Mouse (Mus musculus): Measurements from ENCODE around the gene Nkain4. TPM values are rescaled to one million over a fixed set of nuclear protein-coding genes. Genes with fewer than 3 reads are reported as not detected.

Gene Nkain4
- total RNA-seq, 2 experiments from 2014 or later: 0.78 TPM; not detected in 1

DNA sequence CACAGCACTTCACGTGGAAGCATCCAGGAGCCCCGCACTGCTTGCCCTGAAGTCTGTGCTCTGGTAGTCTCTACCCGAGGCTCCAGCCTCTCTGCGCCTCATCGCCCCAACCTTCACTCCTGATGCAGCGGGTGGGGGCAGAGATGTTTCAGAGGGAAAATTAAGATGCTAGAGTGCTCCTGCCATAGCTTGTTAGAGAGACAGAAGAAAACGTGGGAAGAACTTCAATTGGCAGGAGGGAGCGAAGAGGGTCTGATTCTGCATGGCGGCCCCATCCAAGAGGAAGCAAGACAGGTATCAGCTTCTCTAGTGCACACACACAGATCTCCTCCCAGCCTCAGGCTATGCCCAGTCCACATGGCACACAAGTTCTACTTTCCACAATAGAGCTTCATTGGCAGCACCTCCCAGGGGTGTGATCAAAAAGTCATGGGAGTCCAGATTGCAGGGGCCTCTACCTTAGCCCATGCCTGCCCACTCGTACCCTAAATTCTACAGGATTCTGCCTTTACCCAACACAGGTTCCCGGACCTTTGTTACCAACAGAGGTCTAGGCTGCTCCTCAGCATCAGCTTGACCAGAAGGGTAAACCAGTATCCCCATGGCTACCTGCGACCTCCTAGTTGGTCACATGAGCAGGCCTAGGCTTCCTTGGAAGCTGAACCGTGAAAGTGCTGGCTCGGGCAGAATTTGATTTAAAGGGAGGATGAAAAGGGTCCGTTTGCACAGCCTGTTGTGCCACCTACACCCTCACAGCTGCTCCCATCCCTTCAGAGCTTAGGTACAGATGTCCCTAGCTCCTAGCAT is 57.5 kb downstream of the Nkain4 start:
- Histone ChIP-seq H3K4me3 (no peak overlapping the region), H3K27ac (no peak overlapping the region)
- intact Hi-C loops (cut with DNase I): loop anchor here (10.0 kb wide), 1 partner anchor 112 kb away; no protein-coding TSS in a partner anchor
- TF ChIP-seq CTCF (IDR thresholded peaks at IDR 0.05): no peak
- no peak for DNase-seq

DNA sequence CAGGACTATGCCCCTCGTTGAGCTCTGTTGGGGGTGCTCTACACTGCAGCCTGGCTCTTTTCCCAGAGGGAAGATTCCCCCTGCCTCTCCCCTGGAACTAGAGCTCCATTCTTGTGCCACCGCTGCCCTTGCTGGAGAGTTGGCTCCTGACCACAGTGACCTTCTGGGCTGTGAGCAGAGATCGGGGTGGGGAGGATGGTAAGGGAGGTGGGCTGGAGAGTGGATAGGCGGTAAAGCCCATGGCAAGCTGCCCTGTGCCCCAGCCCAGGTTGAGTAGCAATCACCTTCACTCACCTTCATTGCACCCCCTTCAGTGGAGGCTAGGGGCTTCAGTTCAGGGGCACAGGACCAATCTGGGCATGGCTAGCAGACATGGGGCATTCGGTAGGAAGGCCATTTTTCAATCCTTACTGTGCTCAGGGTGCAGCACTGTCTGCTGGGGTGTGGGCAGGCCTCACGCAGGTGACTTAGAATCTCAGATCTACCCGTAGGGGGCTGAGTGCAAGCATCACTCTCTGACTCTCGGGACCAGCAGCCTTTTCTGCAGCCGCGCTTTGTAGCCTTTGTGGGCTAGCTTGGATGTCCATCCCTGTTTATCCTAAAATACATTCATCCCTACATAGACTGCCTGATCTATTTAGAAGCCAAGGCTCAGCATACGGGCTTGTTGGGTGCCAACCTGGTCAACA is 58.5 kb downstream of the Nkain4 start:
- no peak overlapping the region for H3K27ac ChIP-seq
- no peak for TF ChIP-seq CTCF (IDR thresholded peaks at IDR 0.05)
- no peak overlapping the region for H3K4me3 ChIP-seq
- no peak for DNase-seq
- intact Hi-C loops (cut with DNase I): loop anchor here (10.0 kb wide), 1 partner anchor 111 kb away; no protein-coding TSS in a partner anchor

DNA sequence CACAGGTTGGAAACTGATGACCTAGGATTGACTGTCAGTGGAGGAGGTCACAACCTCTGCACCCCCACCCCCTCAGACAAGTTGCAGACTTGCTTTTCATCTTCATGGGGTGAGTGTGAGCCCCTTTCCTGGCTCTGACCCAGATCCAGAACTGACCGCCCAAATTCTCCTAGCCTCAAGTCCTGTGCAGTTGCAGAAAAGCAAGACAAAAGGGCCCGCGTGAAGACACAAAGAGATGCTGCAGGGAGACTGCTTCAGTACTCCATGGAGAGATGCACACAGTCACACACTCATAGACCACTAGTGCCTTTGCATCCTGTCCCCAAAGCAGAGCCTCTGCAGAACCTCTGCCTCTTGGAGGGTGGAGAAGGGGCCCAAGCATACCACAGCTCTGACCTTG is 59.2 kb downstream of the Nkain4 start:
- no peak overlapping the region for H3K4me3 ChIP-seq
- H3K27ac ChIP-seq: no peak overlapping the region
- intact Hi-C loops (cut with DNase I): loop anchor here (10.0 kb wide), 1 partner anchor 111 kb away; no protein-coding TSS in a partner anchor
- no peak for TF ChIP-seq CTCF (IDR thresholded peaks at IDR 0.05)
- DNase-seq: no peak

DNA sequence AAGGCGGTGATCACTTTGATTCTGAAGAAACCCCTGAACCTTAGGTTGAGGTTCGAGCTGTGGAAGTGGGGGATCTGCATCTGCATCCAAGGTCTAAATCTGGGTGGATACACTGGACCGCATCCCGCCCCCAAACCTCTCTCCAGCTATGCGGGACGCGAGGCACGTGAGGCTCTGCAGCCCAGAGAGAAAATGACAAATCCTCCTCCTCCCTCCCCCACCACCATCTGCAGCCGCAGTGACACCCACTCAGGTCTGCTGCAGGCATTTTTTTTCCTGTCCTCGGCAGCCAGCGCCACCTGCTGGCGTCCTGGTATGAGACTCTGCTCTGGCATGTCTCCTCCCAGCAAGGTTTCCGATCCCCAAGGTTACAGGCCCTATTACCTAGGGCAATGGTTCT is 59.8 kb downstream of the Nkain4 start:
- TF ChIP-seq CTCF (IDR thresholded peaks at IDR 0.05): peak; percentile 73
- intact Hi-C loops (cut with DNase I): loop anchor here (10.0 kb wide), 1 partner anchor 110 kb away; no protein-coding TSS in a partner anchor
- Histone ChIP-seq H3K4me3 (peak overlapping the region; percentile 72), H3K27ac (no peak overlapping the region)
- DNase-seq: peak; percentile 63

DNA sequence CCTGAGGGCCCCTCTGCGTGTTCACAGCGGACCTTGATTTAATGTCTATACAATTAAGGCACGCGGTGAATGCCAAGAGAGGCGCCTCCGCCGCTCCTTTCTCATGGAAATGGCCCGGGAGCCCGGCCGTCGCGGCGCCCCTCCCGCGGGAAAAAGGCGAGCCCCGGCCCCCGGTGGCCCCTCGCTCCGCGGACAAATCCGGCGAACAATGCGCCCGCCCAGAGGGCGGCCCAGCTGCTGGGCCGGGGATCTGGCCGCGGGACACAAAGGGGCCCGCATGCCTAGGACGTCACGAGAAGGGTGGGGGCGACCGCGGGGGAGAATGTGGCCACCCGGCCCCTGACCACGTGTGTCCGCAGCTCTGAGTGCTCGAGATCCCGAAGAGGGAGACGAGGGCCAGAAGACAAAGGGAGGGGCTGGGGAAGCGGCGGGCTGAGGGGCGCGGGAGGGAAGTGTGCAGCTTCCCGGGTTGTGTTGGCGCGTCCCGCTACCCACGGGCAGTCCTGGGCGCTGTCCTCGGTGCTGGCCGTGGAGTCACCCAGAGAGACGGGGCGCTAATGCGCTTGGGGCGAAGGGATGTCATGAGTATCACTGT is 60.4 kb downstream of the Nkain4 start:
- intact Hi-C loops (cut with DNase I): loop anchor here (10.0 kb wide), 1 partner anchor 109 kb away; no protein-coding TSS in a partner anchor
- no peak for TF ChIP-seq CTCF (IDR thresholded peaks at IDR 0.05)
- Histone ChIP-seq H3K27ac (no peak overlapping the region), H3K4me3 (peak overlapping the region; percentile 72)
- DNase-seq: peak; percentile 47

DNA sequence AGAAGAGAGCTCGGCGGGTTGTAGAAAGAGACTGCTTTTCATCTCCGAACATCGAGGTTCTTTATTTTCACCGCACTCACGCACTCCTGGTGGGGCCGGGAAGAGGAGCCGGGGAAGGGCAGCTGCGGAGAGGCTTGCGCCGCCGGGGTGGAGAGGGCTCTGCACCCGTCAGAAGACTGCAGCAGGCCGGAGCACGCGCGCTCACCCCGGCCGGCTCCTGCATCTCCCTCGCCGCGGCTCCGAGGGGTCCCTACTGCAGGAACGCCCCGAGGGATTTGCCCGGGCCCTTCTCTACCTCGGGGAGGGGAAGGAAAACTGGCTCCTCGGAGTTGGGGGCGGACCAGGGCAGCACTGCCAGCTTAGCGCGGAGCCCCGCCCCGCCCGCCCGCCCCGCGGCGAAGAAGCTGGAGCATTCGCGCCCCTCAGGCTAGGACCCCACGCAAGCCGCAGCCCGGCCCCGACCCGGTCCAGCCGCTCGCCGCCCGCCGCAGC is 60.9 kb downstream of the Nkain4 start:
- Histone ChIP-seq H3K4me3 (peak overlapping the region; percentile 72), H3K27ac (no peak overlapping the region)
- no peak for DNase-seq
- intact Hi-C loops (cut with DNase I): loop anchor here (10.0 kb wide), 1 partner anchor 109 kb away; no protein-coding TSS in a partner anchor
- TF ChIP-seq CTCF (IDR thresholded peaks at IDR 0.05): no peak

DNA sequence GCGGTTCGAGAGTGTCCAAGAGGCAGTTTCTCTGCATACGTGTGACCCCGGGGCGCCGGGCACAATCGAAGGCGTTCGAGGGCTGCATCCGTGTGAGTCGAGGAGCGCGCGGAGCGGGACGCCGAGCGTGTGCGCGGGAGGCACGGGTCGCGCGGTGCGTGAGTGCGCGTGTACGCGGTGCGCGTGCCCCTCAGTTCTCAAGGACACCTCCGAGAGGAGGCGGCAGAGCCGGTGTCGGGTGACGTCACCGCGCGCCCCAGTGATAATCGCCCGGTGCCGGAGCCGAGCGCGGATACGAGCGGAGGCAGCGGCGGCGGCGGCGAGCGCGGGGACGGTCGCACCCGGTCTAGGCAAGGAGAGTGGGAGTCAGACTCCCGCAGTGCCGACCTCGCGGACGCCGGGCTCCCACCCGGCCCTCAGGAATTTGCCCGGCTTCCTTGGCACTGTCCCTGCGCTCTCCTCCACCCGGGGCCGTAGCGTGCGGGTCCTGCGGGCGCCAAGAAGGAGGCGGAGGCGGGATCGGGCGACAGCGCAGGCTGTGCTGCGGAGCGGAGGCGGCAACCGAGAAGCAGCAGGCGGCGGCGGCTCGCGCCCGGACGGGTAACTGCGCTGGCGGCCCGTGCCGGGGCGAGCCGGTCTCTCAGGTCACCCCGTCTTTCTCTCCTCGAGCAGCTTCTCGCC is 61.5 kb downstream of the Nkain4 start:
- intact Hi-C loops (cut with DNase I): loop anchor here (10.0 kb wide), 1 partner anchor 108 kb away; no protein-coding TSS in a partner anchor
- Histone ChIP-seq H3K4me3 (peak overlapping the region; percentile 72), H3K27ac (no peak overlapping the region)
- DNase-seq: peak; percentile 36
- no peak for TF ChIP-seq CTCF (IDR thresholded peaks at IDR 0.05)

DNA sequence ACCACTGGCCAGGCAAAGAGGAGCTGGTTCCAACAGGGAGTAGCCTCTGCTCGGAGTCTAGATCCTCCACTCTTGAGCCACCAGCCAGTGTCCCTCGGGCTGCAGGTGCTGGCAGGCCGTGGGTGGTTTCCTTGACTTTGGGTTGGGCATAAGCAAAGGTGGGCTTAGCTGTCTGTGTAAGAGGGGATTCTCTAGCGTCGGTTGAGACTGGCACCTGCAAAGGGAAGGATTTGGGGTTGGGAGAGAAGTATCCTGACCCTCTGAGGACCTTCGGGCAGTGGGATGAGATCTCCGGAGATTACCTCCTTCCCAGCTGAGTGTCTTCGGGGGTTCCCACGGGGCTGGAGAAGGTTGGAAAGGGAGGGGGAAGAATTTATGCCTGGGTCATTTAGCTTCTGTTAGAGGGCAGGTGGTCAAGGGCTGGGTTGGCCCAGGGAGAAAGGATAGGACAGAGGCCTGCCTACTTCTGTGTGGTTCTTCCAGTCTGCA is 62.6 kb downstream of the Nkain4 start:
- no peak for TF ChIP-seq CTCF (IDR thresholded peaks at IDR 0.05)
- DNase-seq: no peak
- no peak overlapping the region for H3K4me3 ChIP-seq
- intact Hi-C loops (cut with DNase I): loop anchor here (10.0 kb wide), 1 partner anchor 107 kb away; no protein-coding TSS in a partner anchor
- no peak overlapping the region for H3K27ac ChIP-seq

DNA sequence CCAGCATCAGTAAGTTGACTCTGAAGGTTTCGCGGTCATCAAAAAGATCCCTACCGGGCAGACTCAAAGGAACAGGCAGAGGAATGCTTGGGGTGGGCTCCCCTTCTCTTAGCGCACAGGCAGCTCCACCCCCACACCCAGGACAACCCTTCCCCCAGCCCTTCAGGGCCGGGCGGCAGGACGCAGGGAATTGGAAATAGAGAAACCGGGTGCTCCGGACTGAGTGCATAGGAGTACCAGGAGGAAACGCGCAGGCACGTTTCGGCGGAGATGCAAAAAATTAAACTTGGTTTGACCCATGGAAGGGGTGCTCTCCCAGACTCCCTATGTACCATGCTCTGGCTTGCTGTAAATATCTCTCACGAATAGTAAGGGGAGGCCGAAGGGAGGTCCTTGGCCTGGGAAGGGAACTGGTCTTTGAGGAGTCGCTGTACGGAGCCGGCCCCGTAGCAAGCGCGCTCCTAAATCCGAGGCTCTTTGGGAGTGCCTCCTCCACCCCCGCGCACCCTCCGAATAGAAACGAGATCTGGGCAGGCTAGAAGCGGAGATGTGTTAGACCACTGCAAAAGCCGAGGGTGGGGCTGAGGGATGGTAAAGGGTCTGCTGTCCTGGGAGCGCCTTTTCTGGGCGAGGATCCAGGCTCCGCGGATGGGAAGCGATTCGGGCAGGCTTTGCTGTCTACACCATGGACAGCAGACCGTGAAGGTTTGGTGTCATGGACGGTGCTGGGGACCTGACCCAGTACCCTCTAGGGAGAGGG is 63.2 kb downstream of the Nkain4 start:
- intact Hi-C loops (cut with DNase I): loop anchor here (10.0 kb wide), 1 partner anchor 106 kb away; no protein-coding TSS in a partner anchor
- H3K4me3 ChIP-seq: no peak overlapping the region
- DNase-seq: no peak
- TF ChIP-seq CTCF (IDR thresholded peaks at IDR 0.05): no peak
- H3K27ac ChIP-seq: no peak overlapping the region

DNA sequence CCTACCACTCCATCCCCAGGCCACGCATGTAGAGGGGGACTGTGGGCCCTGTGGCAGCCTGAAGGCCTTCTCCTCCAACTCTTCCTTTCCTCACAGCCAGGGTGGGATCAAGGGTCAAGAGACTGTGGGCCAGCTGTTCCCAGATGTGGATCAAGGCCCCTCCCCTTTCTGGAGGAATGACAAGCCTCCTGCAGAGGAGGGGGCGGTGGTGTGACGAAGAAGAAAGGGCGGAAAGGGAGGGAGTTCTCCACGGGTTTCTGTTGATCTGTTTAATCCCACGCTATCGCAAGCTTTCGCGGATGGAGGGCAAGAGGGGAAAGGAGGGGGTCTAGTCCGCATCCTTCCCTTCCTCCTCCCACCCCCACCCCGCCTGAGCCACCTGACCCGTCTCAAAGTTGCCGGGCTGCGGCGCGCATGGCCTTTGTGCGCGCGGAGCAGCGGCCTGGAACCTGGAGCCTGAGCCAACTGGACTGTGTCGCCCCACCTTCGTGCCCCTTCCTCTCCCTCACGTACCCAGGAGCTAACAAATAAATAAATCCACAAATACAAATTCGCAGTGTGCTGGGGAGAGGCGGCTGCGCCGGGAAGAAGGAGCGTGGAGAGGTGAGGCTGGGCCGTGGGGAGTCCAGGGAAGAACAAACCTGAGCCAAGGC is 64.0 kb downstream of the Nkain4 start:
- intact Hi-C loops (cut with DNase I): loop anchor here (10.0 kb wide), 1 partner anchor 106 kb away; no protein-coding TSS in a partner anchor
- H3K4me3 ChIP-seq: no peak overlapping the region
- DNase-seq: no peak
- H3K27ac ChIP-seq: no peak overlapping the region
- TF ChIP-seq CTCF (IDR thresholded peaks at IDR 0.05): no peak

DNA sequence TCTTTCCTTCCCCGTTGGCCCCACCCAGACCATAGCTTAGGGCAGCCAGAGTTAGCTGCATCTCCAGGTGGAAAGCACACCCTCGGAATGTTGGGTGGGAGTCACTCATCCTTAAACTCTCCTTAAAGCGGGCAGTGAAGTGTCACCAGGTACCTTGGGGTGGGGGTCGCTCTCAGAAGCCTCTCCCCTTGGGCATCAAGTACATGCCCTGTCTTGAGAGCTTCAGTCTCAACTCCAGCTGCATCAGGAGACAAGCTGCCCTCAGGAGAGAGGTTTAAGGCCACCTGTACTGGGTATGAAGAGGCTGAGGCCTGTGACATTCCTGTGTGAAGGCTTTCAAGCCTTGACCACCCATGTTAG is 64.6 kb downstream of the Nkain4 start:
- no peak for TF ChIP-seq CTCF (IDR thresholded peaks at IDR 0.05)
- DNase-seq: no peak
- intact Hi-C loops (cut with DNase I): loop anchor here (10.0 kb wide), 1 partner anchor 105 kb away; no protein-coding TSS in a partner anchor
- H3K27ac ChIP-seq: no peak overlapping the region
- H3K4me3 ChIP-seq: no peak overlapping the region

Measured in gastrocnemius, adult 2 months (tissue).